Mouse (Mus musculus): ENCODE measurements around the gene Selenoh. TPM values are rescaled to one million over a fixed set of nuclear protein-coding genes. Genes with fewer than 3 reads are reported as not detected.

The Selenoh gene
- polyA plus RNA-seq, 1 experiment from 2014 or later: 57.6 TPM

- H3K9ac ChIP-seq (replicated peaks): peak overlapping the region; percentile 93
- ATAC-seq: no peak
- WGBS (ENCODE audit: insufficient replicate concordance): under 1% methylated on average over 11 of the region's 26 CpGs
- no peaks in the 10 kb centered on the region for H3K27me3 ChIP-seq (ENCODE audit: insufficient read depth, low read length)
- H3K27ac ChIP-seq (ENCODE audit: low read depth): peak overlapping the region; percentile 94
- peak overlapping the region; percentile 62 for H3K4me2 ChIP-seq (ENCODE audit: low read depth, low read length)
- no peaks in the 10 kb centered on the region for H3K9me3 ChIP-seq (ENCODE audit: low read length)
- peak overlapping the region; percentile 90 for H3K4me3 ChIP-seq (ENCODE audit: low read depth, low read length)
- peaks cover 15% of the 10 kb centered on the region for H3K36me3 ChIP-seq (replicated peaks; ENCODE audit: insufficient read depth, low read length)
- peaks cover 14% of the 10 kb centered on the region for H3K4me1 ChIP-seq (ENCODE audit: insufficient read depth)
- no peak for TF ChIP-seq CTCF (IDR thresholded peaks at IDR 0.05; ENCODE audit: low read depth)
- TF ChIP-seq EP300 (IDR thresholded peaks at IDR 0.05; ENCODE audit: low read depth): no peak
- no peak for DNase-seq
These were observed 43.8 kb upstream of the Selenoh start for GRCm38 (mm10) chr2:84714422-84714810.

GRCm38 (mm10) chr2:84711898-84712297 lies 41.3 kb upstream of the Selenoh start:
- H3K4me3 ChIP-seq (ENCODE audit: low read depth, low read length): no peak overlapping the region
- H3K9me3 ChIP-seq (ENCODE audit: low read length): no peaks in the 10 kb centered on the region
- H3K36me3 ChIP-seq (replicated peaks; ENCODE audit: insufficient read depth, low read length): peaks cover 35% of the 10 kb centered on the region
- H3K27me3 ChIP-seq (ENCODE audit: insufficient read depth, low read length): no peaks in the 10 kb centered on the region
- TF ChIP-seq EP300 (IDR thresholded peaks at IDR 0.05; ENCODE audit: low read depth) (no peak), CTCF (IDR thresholded peaks at IDR 0.05; ENCODE audit: low read depth) (no peak)
- WGBS (ENCODE audit: insufficient replicate concordance): 93% methylated on average over 2 of the region's 2 CpGs
- H3K4me1 ChIP-seq (ENCODE audit: insufficient read depth): peaks cover 10% of the 10 kb centered on the region
- no peak overlapping the region for H3K27ac ChIP-seq (ENCODE audit: low read depth)
- no peak overlapping the region for H3K9ac ChIP-seq (replicated peaks)
- ATAC-seq (no peak), DNase-seq (no peak)
- H3K4me2 ChIP-seq (ENCODE audit: low read depth, low read length): no peak overlapping the region

- Histone ChIP-seq H3K9ac (replicated peaks) (0 out of 2 replicates have a peak overlapping the region, but pooled peaks have one; percentile 6), H3K27me3 (ENCODE audit: insufficient read depth, low read length) (no peaks in the 10 kb centered on the region), H3K4me1 (ENCODE audit: insufficient read depth) (peaks cover 15% of the 10 kb centered on the region), H3K4me2 (ENCODE audit: low read depth, low read length) (no peak overlapping the region), H3K36me3 (replicated peaks; ENCODE audit: insufficient read depth, low read length) (peaks cover 57% of the 10 kb centered on the region), H3K9me3 (ENCODE audit: low read length) (no peaks in the 10 kb centered on the region), H3K27ac (ENCODE audit: low read depth) (no peak overlapping the region), H3K4me3 (ENCODE audit: low read depth, low read length) (no peak overlapping the region)
- TF ChIP-seq CTCF (IDR thresholded peaks at IDR 0.05; ENCODE audit: low read depth) (no peak), EP300 (IDR thresholded peaks at IDR 0.05; ENCODE audit: low read depth) (no peak)
- 84% methylated on average over 1 of the region's 1 CpGs for WGBS (ENCODE audit: insufficient replicate concordance)
- DNase-seq: no peak
- no peak for ATAC-seq
These were observed 37.0 kb upstream of the Selenoh start for GRCm38 (mm10) chr2:84707523-84707922.

- DNase-seq (no peak), ATAC-seq (no peak)
- H3K4me1 ChIP-seq (ENCODE audit: insufficient read depth): peaks cover 12% of the 10 kb centered on the region
- no peak overlapping the region for H3K27ac ChIP-seq (ENCODE audit: low read depth)
- H3K36me3 ChIP-seq (replicated peaks; ENCODE audit: insufficient read depth, low read length): peaks cover 59% of the 10 kb centered on the region
- H3K4me2 ChIP-seq (ENCODE audit: low read depth, low read length): no peak overlapping the region
- H3K9ac ChIP-seq (replicated peaks): no peak overlapping the region
- no peaks in the 10 kb centered on the region for H3K27me3 ChIP-seq (ENCODE audit: insufficient read depth, low read length)
- H3K9me3 ChIP-seq (ENCODE audit: low read length): no peaks in the 10 kb centered on the region
- 70% methylated on average over 1 of the region's 1 CpGs for WGBS (ENCODE audit: insufficient replicate concordance)
- no peak for TF ChIP-seq CTCF (IDR thresholded peaks at IDR 0.05; ENCODE audit: low read depth)
- no peak for TF ChIP-seq EP300 (IDR thresholded peaks at IDR 0.05; ENCODE audit: low read depth)
- H3K4me3 ChIP-seq (ENCODE audit: low read depth, low read length): no peak overlapping the region
These were observed 34.7 kb upstream of the Selenoh start for GRCm38 (mm10) chr2:84705295-84705694.

- 84% methylated on average over 5 of the region's 5 CpGs for WGBS (ENCODE audit: insufficient replicate concordance)
- Histone ChIP-seq H3K4me1 (ENCODE audit: insufficient read depth) (peaks cover 12% of the 10 kb centered on the region), H3K27me3 (ENCODE audit: insufficient read depth, low read length) (no peaks in the 10 kb centered on the region), H3K9me3 (ENCODE audit: low read length) (no peaks in the 10 kb centered on the region), H3K27ac (ENCODE audit: low read depth) (no peak overlapping the region), H3K4me2 (ENCODE audit: low read depth, low read length) (no peak overlapping the region), H3K36me3 (replicated peaks; ENCODE audit: insufficient read depth, low read length) (peaks cover 61% of the 10 kb centered on the region), H3K9ac (replicated peaks) (no peak overlapping the region), H3K4me3 (ENCODE audit: low read depth, low read length) (no peak overlapping the region)
- ATAC-seq (no peak), DNase-seq (no peak)
- TF ChIP-seq CTCF (IDR thresholded peaks at IDR 0.05; ENCODE audit: low read depth): no peak
- TF ChIP-seq EP300 (IDR thresholded peaks at IDR 0.05; ENCODE audit: low read depth): no peak
These were observed 33.8 kb upstream of the Selenoh start for GRCm38 (mm10) chr2:84704329-84704728.

- no peak for ATAC-seq
- Histone ChIP-seq H3K4me2 (ENCODE audit: low read depth, low read length) (no peak overlapping the region), H3K27me3 (ENCODE audit: insufficient read depth, low read length) (no peaks in the 10 kb centered on the region), H3K9me3 (ENCODE audit: low read length) (no peaks in the 10 kb centered on the region), H3K36me3 (replicated peaks; ENCODE audit: insufficient read depth, low read length) (peaks cover 58% of the 10 kb centered on the region), H3K4me1 (ENCODE audit: insufficient read depth) (peaks cover 12% of the 10 kb centered on the region), H3K27ac (ENCODE audit: low read depth) (no peak overlapping the region), H3K9ac (replicated peaks) (no peak overlapping the region), H3K4me3 (ENCODE audit: low read depth, low read length) (no peak overlapping the region)
- WGBS (ENCODE audit: insufficient replicate concordance): 82% methylated on average over 1 of the region's 1 CpGs
- no peak for DNase-seq
- no peak for TF ChIP-seq EP300 (IDR thresholded peaks at IDR 0.05; ENCODE audit: low read depth)
- TF ChIP-seq CTCF (IDR thresholded peaks at IDR 0.05; ENCODE audit: low read depth): no peak
These were observed 32.9 kb upstream of the Selenoh start for GRCm38 (mm10) chr2:84703497-84703896.

Data from liver, postnatal 0 days (tissue).